Mouse (Mus musculus): Measurements from ENCODE around the gene Med12.
A peak's percentile ranks its signal among the peaks of the same experiment; 100 is the strongest.
"Not testable (repeated sequence)": the region's sequence is repeated elsewhere in the genome, so short reads cannot be mapped to it uniquely, and the experiment has no call there.

Med12 gene

GRCm38 (mm10) chrX:101325989-101326899, 52.4 kb downstream of the Med12 start:
- H3K27me3 ChIP-seq (ENCODE audit: control insufficient read depth, insufficient read depth, low read length, poor library complexity, severe bottlenecking), result no peaks in the 10 kb centered on the region
- H3K36me3 ChIP-seq (ENCODE audit: control insufficient read depth, insufficient read depth, low read length, poor library complexity, severe bottlenecking), result no peaks in the 10 kb centered on the region
- DNase-seq (ENCODE audit: low read depth, low spot score), result no peak

GRCm38 (mm10) chrX:101329372-101330028, 55.7 kb downstream of the Med12 start:
- no peaks in the 10 kb centered on the region for H3K36me3 ChIP-seq (ENCODE audit: control insufficient read depth, insufficient read depth, low read length, poor library complexity, severe bottlenecking)
- DNase-seq (ENCODE audit: low read depth, low spot score), result peak; percentile 66
- no peaks in the 10 kb centered on the region for H3K27me3 ChIP-seq (ENCODE audit: control insufficient read depth, insufficient read depth, low read length, poor library complexity, severe bottlenecking)

- DNase-seq (ENCODE audit: low read depth, low spot score), result no peak
- H3K27me3 ChIP-seq (ENCODE audit: control insufficient read depth, insufficient read depth, low read length, poor library complexity, severe bottlenecking), result no peaks in the 10 kb centered on the region
- no peaks in the 10 kb centered on the region for H3K36me3 ChIP-seq (ENCODE audit: control insufficient read depth, insufficient read depth, low read length, poor library complexity, severe bottlenecking)
Measured at GRCm38 (mm10) chrX:101332031-101332374, 58.2 kb downstream of the Med12 start.

GRCm38 (mm10) chrX:101332375-101333211, 58.8 kb downstream of the Med12 start:
- Histone ChIP-seq H3K36me3 (ENCODE audit: control insufficient read depth, insufficient read depth, low read length, poor library complexity, severe bottlenecking) (no peaks in the 10 kb centered on the region), H3K27me3 (ENCODE audit: control insufficient read depth, insufficient read depth, low read length, poor library complexity, severe bottlenecking) (no peaks in the 10 kb centered on the region)
- peak; percentile 93 for DNase-seq (ENCODE audit: low read depth, low spot score)

GRCm38 (mm10) chrX:101334606-101335005, 60.8 kb downstream of the Med12 start:
- DNase-seq (ENCODE audit: low read depth, low spot score), result peak; percentile 62
- Histone ChIP-seq H3K27me3 (ENCODE audit: control insufficient read depth, insufficient read depth, low read length, poor library complexity, severe bottlenecking) (no peaks in the 10 kb centered on the region), H3K36me3 (ENCODE audit: control insufficient read depth, insufficient read depth, low read length, poor library complexity, severe bottlenecking) (no peaks in the 10 kb centered on the region)

GRCm38 (mm10) chrX:101338666-101339065, 64.8 kb downstream of the Med12 start:
- DNase-seq (ENCODE audit: low read depth, low spot score), result no peak
- Histone ChIP-seq H3K27me3 (ENCODE audit: control insufficient read depth, insufficient read depth, low read length, poor library complexity, severe bottlenecking) (no peaks in the 10 kb centered on the region), H3K36me3 (ENCODE audit: control insufficient read depth, insufficient read depth, low read length, poor library complexity, severe bottlenecking) (no peaks in the 10 kb centered on the region)

- not testable (repeated sequence) for H3K27me3 ChIP-seq (ENCODE audit: control insufficient read depth, insufficient read depth, low read length, poor library complexity, severe bottlenecking); DNase-seq (ENCODE audit: low read depth, low spot score); H3K36me3 ChIP-seq (ENCODE audit: control insufficient read depth, insufficient read depth, low read length, poor library complexity, severe bottlenecking)
Measured at GRCm38 (mm10) chrX:101342837-101343236, 69.0 kb downstream of the Med12 start.

GRCm38 (mm10) chrX:101345456-101345855, 71.6 kb downstream of the Med12 start:
- Histone ChIP-seq H3K36me3 (ENCODE audit: control insufficient read depth, insufficient read depth, low read length, poor library complexity, severe bottlenecking) (no peaks in the 10 kb centered on the region), H3K27me3 (ENCODE audit: control insufficient read depth, insufficient read depth, low read length, poor library complexity, severe bottlenecking) (no peaks in the 10 kb centered on the region)
- no peak for DNase-seq (ENCODE audit: low read depth, low spot score)

- H3K36me3 ChIP-seq (ENCODE audit: control insufficient read depth, insufficient read depth, low read length, poor library complexity, severe bottlenecking), result no peaks in the 10 kb centered on the region
- DNase-seq (ENCODE audit: low read depth, low spot score), result no peak
- no peaks in the 10 kb centered on the region for H3K27me3 ChIP-seq (ENCODE audit: control insufficient read depth, insufficient read depth, low read length, poor library complexity, severe bottlenecking)
Measured at GRCm38 (mm10) chrX:101346475-101346874, 72.6 kb downstream of the Med12 start.

Measured in splenic B cell, adult 2 months (primary cell).